Mouse (Mus musculus): ENCODE results near the gene Grik2.

DNA sequence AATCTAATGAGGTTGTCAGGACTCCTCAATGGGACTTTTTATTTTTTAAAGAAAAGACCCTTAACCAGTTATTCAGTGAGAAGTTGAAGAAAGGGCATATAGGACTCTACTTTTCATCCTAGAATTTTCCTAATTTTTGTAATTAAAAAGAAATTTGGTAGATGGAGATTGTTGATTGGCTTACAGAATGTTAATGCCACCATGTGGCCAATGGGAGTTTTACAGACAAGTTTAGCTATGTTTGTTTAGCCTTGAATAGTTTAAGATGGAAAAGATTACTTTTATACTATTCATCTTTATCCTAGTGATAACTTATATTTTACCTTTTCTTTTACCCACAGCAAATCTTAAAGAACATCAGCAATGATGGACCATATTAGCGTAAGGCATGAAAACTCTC is 268.8 kb downstream of the Grik2 start:
- TF ChIP-seq CTCF (IDR thresholded peaks at IDR 0.05; ENCODE audit: low read depth), result peak; percentile 46
- no peak for TF ChIP-seq EP300 (optimal IDR thresholded peaks at IDR 0.05)
